Mouse (Mus musculus) heart, embryonic 15.5 days (tissue): ENCODE data around the gene Efcab7. TPM values are rescaled to one million over a fixed set of nuclear protein-coding genes. Genes with fewer than 3 reads are reported as not detected.

Experiments used
- ATAC-seq: fragments of 200-750 bp; cut with Nextera tagmentation; replicated peaks from 2 replicates; pipeline ENCODE4 v1.8.0; 2017; ENCODE audit warnings: low read depth, moderate TSS enrichment; ENCODE audit not compliant: insufficient number of reproducible peaks, insufficient read depth, low FRiP score
- H3K27ac ChIP-seq: fragments of 300-500 bp; sonication (generic); 2 replicates; pipeline ENCODE4 v1.5.1; 2015; ENCODE audit warnings: mild to moderate bottlenecking, inconsistent platforms
- H3K27me3 ChIP-seq: fragments of 300-500 bp; sonication (generic); 2 replicates; pipeline ENCODE4 v1.6.1; 2015; ENCODE audit warnings: inconsistent platforms
- H3K36me3 ChIP-seq: fragments of 300-500 bp; sonication (generic); 2 replicates; pipeline ENCODE4 v1.6.1; 2015; ENCODE audit warnings: mild to moderate bottlenecking, inconsistent platforms
- H3K4me1 ChIP-seq: fragments of 300-500 bp; sonication (generic); replicated peaks from 2 replicates; pipeline ENCODE4 v1.6.1; 2015; ENCODE audit warnings: inconsistent platforms
- H3K4me2 ChIP-seq: fragments of 300-500 bp; sonication (generic); 2 replicates; pipeline ENCODE4 v1.6.1; 2015; ENCODE audit warnings: inconsistent platforms, mild to moderate bottlenecking, moderate library complexity
- H3K4me3 ChIP-seq: fragments of 300-500 bp; sonication (generic); 2 replicates; pipeline ENCODE4 v1.5.1; 2015; ENCODE audit warnings: mild to moderate bottlenecking, inconsistent platforms
- H3K9ac ChIP-seq: fragments of 300-500 bp; sonication (generic); 2 replicates; pipeline ENCODE4 v1.6.1; 2015; ENCODE audit warnings: mild to moderate bottlenecking, inconsistent platforms
- H3K9me3 ChIP-seq: fragments of 300-500 bp; sonication (generic); replicated peaks from 2 replicates; pipeline ENCODE4 v1.6.1; 2016; ENCODE audit warnings: inconsistent platforms
- WGBS: fragments of 180-500 bp; shearing (Covaris S2); methylation state at CpG from one replicate; pipeline ENCODE4 v1.1.7; 2015; ENCODE audit warnings: mixed read lengths; 5-methylcytosine and 5-hydroxymethylcytosine counted together
- polyA plus RNA-seq: library from polyadenylated mRNA; unstranded; fragments of >200 nt; fragmentation: Nextera tagmentation; extraction: Ambion mirVana; gene quantifications from 2 replicates; pipeline ENCODE4 v1.2.1, GENCODE M21; 2015

Efcab7 gene
- polyA plus RNA-seq: 5.9 and 8.9 TPM in 2 replicates

DNA sequence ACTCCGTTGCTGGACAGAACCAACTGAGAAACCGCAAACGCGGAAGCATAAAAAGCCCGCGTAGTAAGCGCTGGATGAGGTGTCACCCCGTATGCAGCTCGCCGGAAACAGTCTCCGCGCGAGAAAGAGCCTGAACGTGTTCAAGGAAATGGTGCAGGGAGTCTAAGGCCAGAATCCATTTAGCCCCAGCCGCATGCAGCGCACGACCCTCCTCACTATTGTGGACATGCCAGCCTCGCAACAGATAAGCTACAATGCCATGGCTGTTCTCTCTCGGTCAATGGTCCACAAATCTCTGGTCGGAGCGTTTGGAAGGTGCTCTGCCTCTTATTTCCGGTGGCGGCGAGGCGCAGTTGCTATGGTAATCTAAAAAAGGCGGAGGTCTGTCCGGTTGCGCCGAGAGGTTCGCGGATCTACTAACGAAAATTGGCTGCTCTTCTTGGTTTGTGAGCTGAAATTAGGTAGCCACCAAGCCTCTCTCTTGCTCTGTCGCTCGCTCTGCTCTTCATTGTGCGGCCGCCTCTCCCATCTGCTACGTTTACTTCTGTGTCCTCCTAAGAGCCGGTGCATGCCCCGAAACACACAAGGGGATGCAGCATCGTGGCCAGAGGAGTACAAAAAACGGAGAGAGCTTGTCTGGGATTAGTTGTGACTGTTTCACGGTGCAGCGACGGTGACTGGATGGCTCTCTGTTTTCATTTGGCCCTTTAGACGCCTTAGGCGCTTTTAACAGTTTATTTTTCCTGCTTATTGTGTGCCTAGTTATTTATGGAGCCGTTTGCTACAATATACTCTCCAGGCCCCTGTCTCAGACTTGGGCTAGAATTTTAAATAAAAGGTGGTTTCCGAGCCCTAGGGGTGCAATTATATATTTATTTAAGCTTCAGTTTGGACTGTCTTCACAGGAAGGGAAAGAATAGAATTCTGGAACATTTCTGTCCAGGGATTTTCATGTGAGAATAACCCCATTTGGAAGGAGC is at the start of gene Efcab7:
TSS of gene Efcab7 (plus strand) at position 105 of the 980 bp plus-strand sequence.
- no peaks in the 10 kb centered on the region for H3K9me3 ChIP-seq
- H3K27ac ChIP-seq: peak within 1 kb of the TSS; percentile 78
- peak; percentile 80 for ATAC-seq
- peaks cover 9% of the 10 kb centered on the region for H3K4me1 ChIP-seq
- peak within 1 kb of the TSS; percentile 79 for H3K4me2 ChIP-seq
- peak within 1 kb of the TSS; percentile 70 for H3K9ac ChIP-seq
- H3K27me3 ChIP-seq: no peaks in the 10 kb centered on the region
- H3K4me3 ChIP-seq: peak within 1 kb of the TSS; percentile 66
- WGBS: under 1% methylated on average over 48 of the region's 48 CpGs
- H3K36me3 ChIP-seq: no peaks in the 10 kb centered on the region

DNA sequence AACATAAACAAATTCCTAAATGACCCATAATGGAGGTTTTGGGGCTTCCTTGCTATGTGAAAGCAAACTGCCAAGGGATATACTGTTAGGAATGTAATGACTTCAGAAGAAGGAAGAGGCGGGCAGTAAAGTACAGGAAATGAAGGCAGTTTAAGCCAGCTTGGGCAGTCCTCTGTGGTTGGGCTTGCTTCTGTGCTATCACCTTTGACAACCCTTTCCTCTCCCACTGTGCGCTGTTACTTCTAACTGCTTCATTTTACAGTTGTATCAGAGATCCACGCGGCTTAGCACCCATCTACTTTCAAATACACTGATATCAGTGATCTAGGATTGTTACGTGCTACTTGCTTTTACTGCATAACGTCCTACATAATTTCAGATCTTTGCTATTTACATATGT is 36.6 kb upstream of the Efcab7 start:
- H3K9me3 ChIP-seq: no peaks in the 10 kb centered on the region
- no peaks in the 10 kb centered on the region for H3K4me1 ChIP-seq
- 85% methylated on average over 6 of the region's 6 CpGs for WGBS
- ATAC-seq: no peak
- no peak overlapping the region for H3K9ac ChIP-seq
- H3K36me3 ChIP-seq: no peaks in the 10 kb centered on the region
- H3K27ac ChIP-seq: no peak overlapping the region
- no peak overlapping the region for H3K4me2 ChIP-seq
- H3K4me3 ChIP-seq: no peak overlapping the region
- H3K27me3 ChIP-seq: no peaks in the 10 kb centered on the region

DNA sequence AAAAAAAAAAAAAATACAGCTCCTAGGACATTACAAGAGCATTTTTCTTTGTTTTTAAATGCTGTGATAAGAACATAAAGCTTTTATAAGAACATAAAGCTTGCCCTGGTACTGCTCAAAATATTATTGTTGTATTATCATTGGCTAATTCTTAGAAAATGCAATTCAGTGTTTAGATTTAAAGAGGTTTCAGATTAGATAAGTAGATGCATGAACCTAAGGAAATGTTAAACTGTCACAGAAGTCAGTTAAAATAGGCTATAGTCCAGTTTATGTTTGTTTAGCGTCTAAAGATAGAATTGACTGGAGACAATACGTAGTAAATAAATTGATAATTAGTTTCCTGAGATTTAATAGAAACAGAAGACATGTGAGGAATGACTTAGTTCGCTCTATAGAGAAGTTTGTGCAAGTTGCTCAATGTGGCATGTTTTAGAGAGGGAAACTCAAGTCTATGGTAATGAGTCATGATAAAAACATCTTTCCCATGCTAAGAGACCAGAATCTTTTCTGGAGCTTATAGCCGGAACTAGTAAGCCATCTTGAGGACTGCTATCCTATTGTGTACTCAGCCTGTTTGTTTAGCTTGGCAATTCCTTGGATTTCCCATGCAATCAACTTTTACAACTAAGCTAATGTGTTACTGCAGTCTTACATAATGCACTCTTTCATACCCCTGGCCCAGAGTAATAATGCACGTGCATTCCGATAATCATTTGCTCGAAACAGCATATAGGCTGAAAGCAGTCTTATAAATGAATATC is 12.1 kb upstream of the Efcab7 start:
- Histone ChIP-seq H3K4me2 (no peak overlapping the region), H3K27me3 (no peaks in the 10 kb centered on the region), H3K9me3 (no peaks in the 10 kb centered on the region), H3K9ac (no peak overlapping the region), H3K4me3 (no peak overlapping the region), H3K36me3 (no peaks in the 10 kb centered on the region), H3K27ac (no peak overlapping the region), H3K4me1 (no peaks in the 10 kb centered on the region)
- WGBS: 79% methylated on average over 7 of the region's 7 CpGs
- no peak for ATAC-seq

DNA sequence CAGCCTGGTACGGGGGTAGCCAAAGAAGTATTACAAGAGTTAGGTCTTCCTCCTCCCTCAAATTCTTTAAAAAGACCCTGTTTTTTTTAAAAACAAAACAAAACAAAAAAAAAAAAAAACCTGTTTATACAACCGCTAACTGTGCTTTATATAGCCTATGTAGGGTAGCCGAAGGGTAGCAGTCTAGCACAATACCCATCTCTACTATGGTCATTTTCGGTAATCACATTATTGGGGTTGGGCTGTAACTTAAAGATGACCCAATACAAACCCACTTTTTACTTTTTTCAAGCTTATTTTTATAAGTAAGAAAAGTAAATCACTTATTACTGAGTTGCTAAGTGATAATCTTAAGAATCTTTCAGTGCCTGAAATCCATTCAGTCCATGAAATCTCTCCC is 661 bp upstream of the Efcab7 start:
- no peaks in the 10 kb centered on the region for H3K36me3 ChIP-seq
- peak overlapping the region; percentile 66 for H3K4me3 ChIP-seq
- H3K4me2 ChIP-seq: peak overlapping the region; percentile 79
- H3K27me3 ChIP-seq: no peaks in the 10 kb centered on the region
- H3K9ac ChIP-seq: no peak overlapping the region
- H3K27ac ChIP-seq: no peak overlapping the region
- 53% methylated on average over 4 of the region's 4 CpGs for WGBS
- H3K9me3 ChIP-seq: no peaks in the 10 kb centered on the region
- ATAC-seq: no peak
- H3K4me1 ChIP-seq: peaks cover 9% of the 10 kb centered on the region

DNA sequence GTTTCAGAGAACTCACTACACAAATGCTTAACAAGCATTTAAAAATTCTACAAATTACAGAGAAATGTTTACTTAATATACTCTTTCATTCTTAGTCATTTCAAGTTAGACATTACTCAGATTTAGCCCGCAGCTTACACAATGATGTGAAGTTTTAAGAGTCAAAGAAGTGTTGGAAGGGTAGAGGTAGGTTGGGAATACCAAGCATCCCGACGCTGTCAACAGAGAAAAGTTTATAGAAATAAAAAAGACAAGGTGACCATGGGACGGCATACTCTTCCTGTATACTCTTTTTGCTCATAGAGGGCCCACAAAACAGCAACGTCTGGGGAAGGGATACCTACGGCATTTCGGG is 282 bp upstream of the Efcab7 start:
- Histone ChIP-seq H3K36me3 (no peaks in the 10 kb centered on the region), H3K9me3 (no peaks in the 10 kb centered on the region), H3K27ac (peak overlapping the region; percentile 78), H3K9ac (peak overlapping the region; percentile 70), H3K4me2 (peak overlapping the region; percentile 79), H3K4me3 (peak overlapping the region; percentile 66), H3K27me3 (no peaks in the 10 kb centered on the region), H3K4me1 (peaks cover 9% of the 10 kb centered on the region)
- 0% methylated on average over 7 of the region's 7 CpGs for WGBS
- no peak for ATAC-seq

DNA sequence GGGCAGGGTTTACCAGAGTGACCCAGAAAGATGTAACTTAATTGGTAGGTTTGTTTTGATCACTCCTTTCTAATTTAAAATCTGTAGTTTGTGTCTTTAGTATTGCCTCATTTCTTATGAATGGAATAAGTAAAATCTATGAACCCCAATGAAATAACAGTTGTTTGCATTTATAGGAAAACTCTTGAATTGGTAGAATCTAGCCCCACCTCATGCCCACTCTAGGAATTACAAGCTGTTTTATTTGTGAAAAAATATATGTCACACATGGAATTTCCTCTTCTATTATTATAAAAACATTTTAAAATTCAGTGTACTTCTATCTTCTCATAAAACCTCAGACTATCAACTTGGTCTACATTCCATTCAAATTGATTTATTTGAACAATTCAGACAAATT is 52.9 kb downstream of the Efcab7 start:
- Histone ChIP-seq H3K27ac (no peak overlapping the region), H3K9me3 (no peaks in the 10 kb centered on the region), H3K4me1 (peaks cover 6% of the 10 kb centered on the region), H3K4me3 (no peak overlapping the region), H3K4me2 (no peak overlapping the region), H3K36me3 (no peaks in the 10 kb centered on the region), H3K27me3 (no peaks in the 10 kb centered on the region), H3K9ac (no peak overlapping the region)
- no peak for ATAC-seq

DNA sequence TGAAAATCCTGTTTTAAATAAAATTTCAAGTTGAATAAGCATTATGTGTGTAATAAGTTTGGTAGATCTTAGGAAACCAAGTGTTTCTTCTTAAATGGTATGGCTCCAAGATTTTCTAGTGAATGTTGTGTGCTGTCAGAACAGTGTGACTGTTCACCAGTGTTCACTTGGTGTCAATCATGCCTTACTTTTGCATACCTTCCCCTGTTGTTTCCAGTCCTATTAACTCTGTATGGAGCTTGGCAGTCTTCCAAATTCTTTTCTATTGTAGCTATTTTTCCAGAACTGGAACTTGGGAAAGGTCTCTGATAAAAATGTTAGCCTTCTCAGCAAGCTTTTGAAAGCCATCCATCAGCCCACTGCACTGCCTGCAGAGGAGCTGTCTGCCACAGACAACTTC is 53.4 kb downstream of the Efcab7 start:
- ATAC-seq: no peak
- no peak overlapping the region for H3K4me2 ChIP-seq
- H3K27ac ChIP-seq: peak overlapping the region; percentile 34; the same call in 1 of the 2 replicates
- H3K4me3 ChIP-seq: no peak overlapping the region
- no peaks in the 10 kb centered on the region for H3K27me3 ChIP-seq
- no peaks in the 10 kb centered on the region for H3K36me3 ChIP-seq
- H3K9me3 ChIP-seq: no peaks in the 10 kb centered on the region
- H3K4me1 ChIP-seq: peaks cover 6% of the 10 kb centered on the region
- H3K9ac ChIP-seq: no peak overlapping the region

DNA sequence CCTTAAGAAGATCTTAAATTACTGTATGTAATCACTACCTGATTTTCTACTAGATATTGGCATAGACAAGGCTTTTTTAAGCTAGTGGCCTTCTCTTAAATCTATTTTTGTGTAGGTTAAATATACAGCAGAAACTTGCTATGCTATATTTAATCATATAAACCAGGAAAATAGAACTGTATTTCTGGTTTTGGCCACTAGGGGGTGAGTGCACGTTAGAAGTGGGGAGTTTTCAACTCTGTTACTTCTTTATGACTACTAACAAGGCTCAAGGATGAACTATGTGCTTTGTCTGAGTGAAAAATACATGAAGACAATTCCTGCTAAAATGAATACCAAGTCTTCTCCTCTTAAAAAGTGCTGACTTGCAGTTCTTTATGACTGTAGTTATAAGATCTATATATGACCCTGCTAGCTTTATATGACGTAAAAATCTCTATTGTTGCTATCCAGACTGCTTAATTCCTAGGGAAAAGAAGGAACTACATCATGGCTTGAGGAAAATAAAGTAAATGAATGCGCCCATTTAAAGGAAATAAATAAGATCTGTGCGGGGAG is 85.0 kb downstream of the Efcab7 start:
- ATAC-seq: no peak
- WGBS: 61% methylated on average over 4 of the region's 4 CpGs

DNA sequence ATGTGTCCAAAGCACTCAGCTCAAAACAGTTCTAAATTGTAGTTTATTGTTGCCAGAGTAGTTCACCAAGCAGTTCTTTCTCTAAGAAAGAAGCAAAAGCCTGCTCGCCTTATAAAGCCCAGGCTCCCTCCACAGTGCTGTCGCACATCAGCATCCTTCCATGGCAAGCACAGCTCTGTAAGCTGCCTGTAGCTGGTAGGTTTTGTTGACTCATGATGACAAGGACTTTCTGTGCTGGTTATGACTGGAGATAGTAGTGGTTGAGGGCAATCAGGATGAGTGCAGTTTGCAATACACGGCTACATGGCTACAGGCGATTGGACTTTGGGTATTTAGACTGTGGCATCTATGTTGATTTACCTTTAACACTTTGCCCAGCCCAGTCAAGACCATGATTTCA is 97.4 kb downstream of the Efcab7 start:
- no peak overlapping the region for H3K9ac ChIP-seq
- no peaks in the 10 kb centered on the region for H3K27me3 ChIP-seq
- H3K27ac ChIP-seq: no peak overlapping the region
- WGBS: 89% methylated on average over 4 of the region's 4 CpGs
- no peak overlapping the region for H3K4me2 ChIP-seq
- H3K4me3 ChIP-seq: no peak overlapping the region
- peaks cover 19% of the 10 kb centered on the region for H3K4me1 ChIP-seq
- no peak for ATAC-seq
- no peaks in the 10 kb centered on the region for H3K9me3 ChIP-seq
- no peaks in the 10 kb centered on the region for H3K36me3 ChIP-seq

More for the DNA sequence above, 85.0 kb downstream of the Efcab7 start:
- H3K36me3 ChIP-seq: no peaks in the 10 kb centered on the region
- no peaks in the 10 kb centered on the region for H3K9me3 ChIP-seq
- H3K4me3 ChIP-seq: no peak overlapping the region
- H3K4me2 ChIP-seq: no peak overlapping the region
- no peaks in the 10 kb centered on the region for H3K27me3 ChIP-seq
- no peak overlapping the region for H3K9ac ChIP-seq
- H3K4me1 ChIP-seq: no peaks in the 10 kb centered on the region
- no peak overlapping the region for H3K27ac ChIP-seq

DNA sequence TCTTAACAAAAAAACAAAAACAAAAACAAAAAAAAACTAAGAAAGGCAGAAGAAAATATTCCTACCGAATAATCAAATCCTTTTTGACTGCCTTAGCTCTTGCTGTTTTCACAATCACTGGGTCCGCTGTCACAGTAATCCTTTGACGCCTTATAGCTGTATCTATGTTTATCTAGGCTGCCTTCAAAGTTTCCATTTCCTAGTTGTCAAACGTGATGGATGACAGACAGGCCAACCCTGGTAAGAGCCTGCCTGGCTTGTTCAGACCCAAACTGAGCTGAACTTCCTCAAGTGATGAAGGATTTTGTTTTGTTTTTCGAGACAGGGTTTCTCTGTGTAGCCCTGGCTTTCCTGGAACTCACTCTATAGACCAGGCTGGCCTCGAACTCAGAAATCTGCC is 99.5 kb downstream of the Efcab7 start:
- Histone ChIP-seq H3K36me3 (no peaks in the 10 kb centered on the region), H3K9me3 (no peaks in the 10 kb centered on the region), H3K27ac (peak overlapping the region; percentile 99), H3K4me1 (peaks cover 27% of the 10 kb centered on the region), H3K4me2 (peak overlapping the region; percentile 82), H3K9ac (no peak overlapping the region), H3K4me3 (no peak overlapping the region; the same call in 1 of the 2 replicates), H3K27me3 (no peaks in the 10 kb centered on the region)
- ATAC-seq: no peak
- 27% methylated on average over 6 of the region's 6 CpGs for WGBS

DNA sequence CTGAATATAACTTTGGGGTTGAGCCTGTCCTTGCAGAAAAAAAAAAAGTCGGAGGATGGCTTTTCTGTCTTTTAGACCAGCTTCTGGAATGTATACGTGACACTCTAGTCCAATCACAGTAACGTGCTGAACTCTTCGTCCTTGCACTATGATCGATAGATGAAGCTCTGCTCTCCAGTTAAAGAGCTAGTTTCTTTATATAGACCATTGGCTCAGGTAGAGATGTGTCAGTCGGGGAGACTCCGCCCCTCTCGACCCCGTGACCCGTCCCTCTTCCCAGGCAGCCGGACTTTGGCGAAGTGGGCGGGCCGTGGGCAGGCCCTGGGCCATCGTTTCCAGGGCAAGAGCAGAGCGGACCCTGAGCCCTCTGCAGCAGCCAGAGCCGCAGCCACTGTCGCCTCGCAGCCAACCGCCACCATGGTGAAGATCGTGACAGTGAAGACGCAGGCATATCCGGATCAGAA is 100.2 kb downstream of the Efcab7 start, which contains the start of gene Pgm1:
TSS of gene Pgm1 (plus strand) at position 266 of the 464 bp plus-strand sequence.
- no peaks in the 10 kb centered on the region for H3K9me3 ChIP-seq
- WGBS: 3% methylated on average over 23 of the region's 23 CpGs

More for the DNA sequence above, 100.2 kb downstream of the Efcab7 start, which contains the start of gene Pgm1:
- Histone ChIP-seq H3K36me3 (no peaks in the 10 kb centered on the region), H3K9ac (peak within 1 kb of the TSS; percentile 90), H3K4me2 (peak within 1 kb of the TSS; percentile 82), H3K4me1 (peaks cover 30% of the 10 kb centered on the region), H3K4me3 (peak within 1 kb of the TSS; percentile 72), H3K27me3 (no peaks in the 10 kb centered on the region), H3K27ac (peak within 1 kb of the TSS; percentile 99)
- ATAC-seq: peak; percentile 88
